Mouse (Mus musculus) embryonic facial prominence, embryonic 12.5 days (tissue): ENCODE data around the gene Ube2z. TPM values are rescaled to one million over a fixed set of nuclear protein-coding genes. Genes with fewer than 3 reads are reported as not detected.

Source experiments
- ATAC-seq: fragments of 200-750 bp; cut with Nextera tagmentation; 2 replicates; pipeline ENCODE4 v1.8.0; 2017; ENCODE audit not compliant: insufficient number of reproducible peaks, insufficient read depth, low FRiP score, low TSS enrichment
- H3K27ac ChIP-seq: fragments of 300-500 bp; sonication (generic); 2 replicates; pipeline ENCODE4 v1.5.1; 2016; ENCODE audit warnings: mild to moderate bottlenecking
- H3K27me3 ChIP-seq: fragments of 300-500 bp; sonication (generic); 2 replicates; pipeline ENCODE4 v1.6.1; 2016; ENCODE audit warnings: mild to moderate bottlenecking, moderate library complexity
- H3K36me3 ChIP-seq: fragments of 300-500 bp; sonication (generic); 2 replicates; pipeline ENCODE4 v1.6.1; 2016; ENCODE audit warnings: mild to moderate bottlenecking
- H3K4me1 ChIP-seq: fragments of 300-500 bp; sonication (generic); 2 replicates; pipeline ENCODE4 v1.6.1; 2016
- H3K4me2 ChIP-seq: fragments of 300-500 bp; sonication (generic); replicated peaks from 2 replicates; pipeline ENCODE4 v1.6.1; 2016; ENCODE audit warnings: mild to moderate bottlenecking, moderate library complexity
- H3K4me3 ChIP-seq: fragments of 300-500 bp; sonication (generic); 2 replicates; pipeline ENCODE4 v1.5.1; 2016; ENCODE audit warnings: mild to moderate bottlenecking
- H3K9ac ChIP-seq: fragments of 300-500 bp; sonication (generic); 2 replicates; pipeline ENCODE4 v1.6.1; 2016; ENCODE audit warnings: mild to moderate bottlenecking, moderate library complexity
- H3K9me3 ChIP-seq: fragments of 300-500 bp; sonication (generic); 2 replicates; pipeline ENCODE4 v1.6.1; 2016; ENCODE audit warnings: mild to moderate bottlenecking, moderate library complexity
- WGBS: fragments of 180-500 bp; shearing (Covaris S2); methylation state at CpG from one replicate; pipeline ENCODE4 v1.1.7; 2016; 5-methylcytosine and 5-hydroxymethylcytosine counted together
- polyA plus RNA-seq: library from polyadenylated mRNA; unstranded; fragments of >200 nt; fragmentation: Nextera tagmentation; extraction: Ambion mirVana; gene quantifications from 2 replicates; pipeline ENCODE4 v1.2.1, GENCODE M21; 2016

Gene Ube2z
- polyA plus RNA-seq, 1 experiment from 2014 or later, result 53.0 TPM

DNA sequence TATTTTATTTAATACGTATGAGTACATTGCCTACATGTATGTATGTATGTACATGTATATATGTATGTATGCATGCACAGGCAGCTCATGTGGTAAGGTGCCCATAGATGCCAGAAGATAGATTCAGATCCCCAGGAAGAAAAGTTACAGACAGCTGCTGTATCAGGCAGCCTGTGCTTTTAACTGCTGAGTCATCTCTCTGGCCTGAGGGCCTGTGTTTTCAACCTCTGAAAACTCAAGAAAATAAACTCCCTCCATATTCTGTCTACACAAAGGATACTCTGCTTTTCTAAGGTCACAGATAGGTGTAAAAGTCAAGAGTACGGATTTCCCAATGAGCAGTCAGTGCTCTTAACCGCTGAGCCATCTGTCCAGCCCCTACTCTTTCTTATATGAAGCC, 14.3 kb downstream of the Ube2z start:
- 95% methylated on average over 3 of the region's 3 CpGs for WGBS
- no peak overlapping the region for H3K4me3 ChIP-seq

DNA sequence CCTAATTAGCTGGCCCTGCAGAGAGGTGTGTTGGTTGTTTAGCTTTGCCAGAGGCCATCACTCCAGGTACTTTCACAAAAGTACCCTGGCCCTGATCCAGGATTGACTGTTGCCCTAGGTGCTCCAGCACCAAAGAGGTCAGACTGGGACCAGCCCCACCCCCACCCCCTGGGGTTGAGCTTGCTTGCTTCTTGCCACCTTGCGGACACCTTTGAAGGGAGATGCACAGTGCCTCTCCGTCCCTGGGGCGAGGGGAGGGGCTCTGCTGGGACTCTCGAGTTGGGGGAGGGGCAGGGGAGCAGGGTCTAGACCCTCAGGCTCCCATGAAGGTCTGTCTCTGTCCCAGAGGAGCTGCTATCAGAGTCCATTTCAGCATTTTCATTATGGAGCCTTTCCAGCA, 15.2 kb downstream of the Ube2z start:
- no peaks in the 10 kb centered on the region for H3K9me3 ChIP-seq
- no peak overlapping the region for H3K4me2 ChIP-seq
- H3K9ac ChIP-seq, result no peak overlapping the region
- no peaks in the 10 kb centered on the region for H3K4me1 ChIP-seq
- ATAC-seq, result no peak
- peaks cover 79% of the 10 kb centered on the region for H3K36me3 ChIP-seq
- H3K4me3 ChIP-seq, result no peak overlapping the region
- H3K27me3 ChIP-seq, result no peaks in the 10 kb centered on the region
- 77% methylated on average over 4 of the region's 4 CpGs for WGBS
- no peak overlapping the region for H3K27ac ChIP-seq

More for the DNA sequence above, 14.3 kb downstream of the Ube2z start:
- H3K27ac ChIP-seq, result no peak overlapping the region
- H3K4me2 ChIP-seq, result no peak overlapping the region
- H3K27me3 ChIP-seq, result no peaks in the 10 kb centered on the region
- no peak overlapping the region for H3K9ac ChIP-seq
- no peak for ATAC-seq
- no peaks in the 10 kb centered on the region for H3K9me3 ChIP-seq
- H3K4me1 ChIP-seq, result no peaks in the 10 kb centered on the region
- H3K36me3 ChIP-seq, result peaks cover 81% of the 10 kb centered on the region

DNA sequence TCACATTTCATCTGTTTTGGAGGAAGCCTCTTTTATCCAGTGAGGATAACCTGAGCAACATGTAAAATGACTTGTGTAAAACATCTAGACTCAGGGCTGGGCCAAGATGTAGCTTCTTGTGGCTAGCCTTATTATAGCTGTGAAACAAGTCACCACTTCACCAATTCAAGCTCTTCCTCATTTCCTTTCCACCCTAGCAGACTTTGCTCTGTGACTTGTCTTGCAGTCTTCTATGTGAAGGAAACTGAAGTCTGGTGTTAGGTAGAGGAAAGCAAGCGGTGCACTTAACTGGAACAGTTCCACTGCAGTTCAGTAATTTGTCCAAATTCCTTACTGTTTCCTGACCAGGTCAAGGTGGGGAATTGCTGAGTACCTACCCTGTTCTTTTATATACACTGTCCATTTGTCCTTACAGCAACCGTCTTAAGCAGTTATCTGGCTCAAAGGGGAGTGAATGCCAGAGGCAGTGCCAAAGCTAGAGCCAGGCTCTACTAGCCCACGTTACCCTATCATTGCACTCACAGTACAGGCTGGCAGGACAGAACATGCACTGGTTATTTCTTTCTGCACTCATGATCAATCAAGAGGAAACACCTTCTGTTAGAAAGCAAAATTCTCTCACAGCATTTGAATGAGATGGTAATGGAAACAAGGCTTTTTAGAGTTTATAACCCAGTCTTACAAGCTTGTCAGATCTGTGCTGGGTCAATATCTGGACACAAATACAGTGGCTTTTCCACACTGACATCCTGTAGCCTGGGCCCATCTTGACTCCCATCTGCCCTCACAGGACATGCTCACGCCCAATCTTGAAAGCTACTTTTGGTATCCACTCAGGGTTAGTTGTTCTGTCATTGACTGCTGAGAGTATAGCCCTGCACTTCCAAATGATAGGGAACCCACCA, 17.5 kb downstream of the Ube2z start:
- WGBS, result 86% methylated on average over 4 of the region's 4 CpGs
- H3K4me3 ChIP-seq, result no peak overlapping the region
- no peak overlapping the region for H3K4me2 ChIP-seq
- H3K27ac ChIP-seq, result no peak overlapping the region
- no peaks in the 10 kb centered on the region for H3K4me1 ChIP-seq
- peaks cover 66% of the 10 kb centered on the region for H3K36me3 ChIP-seq
- ATAC-seq, result no peak
- H3K9me3 ChIP-seq, result no peaks in the 10 kb centered on the region
- H3K9ac ChIP-seq, result no peak overlapping the region
- no peaks in the 10 kb centered on the region for H3K27me3 ChIP-seq

DNA sequence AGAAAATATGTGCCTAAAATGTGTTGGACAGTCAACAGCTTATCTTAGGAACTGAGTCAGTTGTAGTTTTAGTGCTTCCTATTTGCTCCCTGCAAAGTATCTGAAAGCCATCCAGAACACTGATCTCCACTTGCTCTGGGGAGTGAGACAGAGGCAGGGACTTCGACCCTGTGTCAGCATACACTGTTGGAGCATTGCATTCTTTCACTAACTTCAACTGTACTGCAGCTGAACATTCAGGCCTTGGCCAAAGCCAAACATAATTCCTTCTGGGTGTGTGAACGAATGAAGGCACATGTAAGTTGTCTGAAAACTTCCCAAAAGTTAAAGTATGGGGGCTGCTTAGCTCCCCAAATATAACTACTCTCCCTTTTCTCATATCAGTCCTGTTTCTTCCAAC, 18.4 kb downstream of the Ube2z start:
- Histone ChIP-seq H3K4me1 (no peaks in the 10 kb centered on the region), H3K27me3 (no peaks in the 10 kb centered on the region), H3K36me3 (peaks cover 58% of the 10 kb centered on the region), H3K4me3 (no peak overlapping the region), H3K9me3 (no peaks in the 10 kb centered on the region), H3K27ac (no peak overlapping the region), H3K9ac (no peak overlapping the region), H3K4me2 (no peak overlapping the region)
- WGBS, result 85% methylated on average over 2 of the region's 2 CpGs
- ATAC-seq, result no peak

DNA sequence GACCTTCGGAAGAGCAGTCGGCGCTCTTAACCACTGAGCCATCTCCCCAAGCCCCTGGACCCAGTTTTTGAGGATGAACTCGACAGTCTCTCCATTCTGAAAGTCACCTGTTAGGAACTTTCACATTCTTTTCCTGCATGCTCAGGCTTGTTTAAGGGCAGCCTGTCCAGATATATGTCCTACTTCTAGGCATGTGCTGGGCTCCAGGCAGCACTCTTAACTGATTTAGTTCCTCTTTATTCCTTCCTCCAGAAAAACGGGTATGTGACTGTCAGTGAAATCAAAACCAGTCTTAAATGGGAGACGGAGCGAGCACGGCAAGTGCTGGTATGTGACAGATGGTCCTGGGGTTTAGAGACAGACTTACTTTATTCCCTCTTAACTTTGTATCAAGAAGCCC, 19.2 kb downstream of the Ube2z start:
- Histone ChIP-seq H3K27ac (no peak overlapping the region), H3K4me3 (no peak overlapping the region), H3K9me3 (no peaks in the 10 kb centered on the region), H3K9ac (no peak overlapping the region), H3K27me3 (no peaks in the 10 kb centered on the region), H3K36me3 (peaks cover 50% of the 10 kb centered on the region), H3K4me2 (no peak overlapping the region), H3K4me1 (no peaks in the 10 kb centered on the region)
- no peak for ATAC-seq
- WGBS, result 77% methylated on average over 8 of the region's 8 CpGs

DNA sequence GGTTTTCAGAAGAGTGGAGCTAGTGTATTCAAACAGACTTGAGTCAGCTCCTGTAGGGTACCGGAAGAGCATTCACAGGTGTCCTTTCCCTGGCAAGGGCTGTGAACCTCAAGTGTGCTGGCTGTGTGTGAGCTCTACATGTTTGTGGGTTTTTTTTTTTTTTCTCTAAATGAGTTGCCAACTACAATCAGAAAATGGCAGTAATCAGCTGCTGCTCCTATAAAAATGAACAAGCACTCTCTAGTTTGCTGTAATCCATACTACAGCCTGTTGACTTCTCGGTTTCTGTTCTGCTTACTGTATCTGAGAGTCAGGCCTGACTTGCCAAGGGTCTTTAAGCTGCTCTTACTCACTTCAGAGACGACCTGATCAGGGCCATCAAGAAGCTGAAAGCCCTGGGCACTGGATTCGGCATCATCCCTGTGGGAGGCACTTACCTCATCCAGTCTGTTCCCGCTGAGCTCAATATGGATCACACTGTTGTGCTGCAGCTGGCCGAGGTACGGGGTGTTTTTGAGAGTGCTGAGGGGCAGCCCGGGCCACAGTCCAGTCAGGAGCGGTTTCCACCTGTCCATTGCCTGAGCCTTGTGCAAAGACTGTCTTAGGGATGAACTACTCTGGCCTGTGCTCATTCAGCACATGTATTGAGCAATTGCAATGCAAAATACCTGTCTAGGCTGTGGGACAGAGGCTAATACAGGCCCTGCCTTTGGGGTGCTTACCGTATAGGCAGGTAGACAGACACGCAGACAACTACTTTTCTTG, 20.2 kb downstream of the Ube2z start:
- Histone ChIP-seq H3K27me3 (no peaks in the 10 kb centered on the region), H3K36me3 (peaks cover 41% of the 10 kb centered on the region), H3K4me2 (no peak overlapping the region), H3K9ac (no peak overlapping the region), H3K4me3 (no peak overlapping the region), H3K9me3 (no peaks in the 10 kb centered on the region), H3K4me1 (no peaks in the 10 kb centered on the region), H3K27ac (no peak overlapping the region)
- WGBS, result 87% methylated on average over 11 of the region's 11 CpGs
- no peak for ATAC-seq

DNA sequence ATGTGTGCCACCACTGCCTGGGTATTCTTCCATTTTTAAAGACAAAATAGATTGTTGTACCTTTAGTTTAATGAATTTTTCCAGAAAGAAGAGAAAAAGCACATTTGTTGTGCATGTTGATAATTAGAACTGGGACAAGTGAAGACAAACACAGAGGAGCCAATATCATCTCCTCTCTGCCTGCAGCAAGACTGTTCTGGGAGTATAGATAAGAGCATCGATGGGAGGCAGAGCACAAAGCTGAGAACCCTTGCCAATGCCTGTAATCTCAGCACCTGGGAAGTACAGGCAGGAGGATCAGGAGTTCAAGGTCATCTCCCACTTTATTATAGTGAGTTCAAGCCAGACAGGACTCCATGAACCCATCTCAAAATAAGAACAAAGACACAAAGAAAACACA, 26.6 kb downstream of the Ube2z start:
- Histone ChIP-seq H3K27me3 (no peaks in the 10 kb centered on the region), H3K4me2 (no peak overlapping the region), H3K4me1 (peaks cover 10% of the 10 kb centered on the region; the same call in 1 of the 2 replicates), H3K4me3 (no peak overlapping the region), H3K36me3 (peaks cover 16% of the 10 kb centered on the region), H3K9ac (no peak overlapping the region), H3K9me3 (no peaks in the 10 kb centered on the region), H3K27ac (no peak overlapping the region)
- WGBS, result 93% methylated on average over 1 of the region's 1 CpGs
- no peak for ATAC-seq

DNA sequence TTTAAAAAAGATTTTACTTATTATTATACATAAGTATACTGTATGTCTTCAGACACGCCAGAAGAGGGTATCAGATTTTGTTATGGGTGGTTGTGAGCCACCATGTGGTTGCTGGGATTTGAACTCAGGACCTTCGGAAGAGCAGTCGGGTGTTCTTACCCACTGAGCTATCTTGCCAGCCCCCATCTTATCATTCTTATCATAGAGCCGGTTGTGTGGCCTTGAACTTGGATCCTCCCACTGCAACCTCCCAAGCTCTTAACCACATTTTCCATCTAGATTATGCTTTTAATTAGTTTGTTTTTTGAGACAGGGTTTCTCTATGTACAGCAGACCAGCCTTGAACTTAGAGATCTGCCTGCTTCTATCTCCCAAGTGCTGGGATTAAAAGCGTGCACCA, 27.7 kb downstream of the Ube2z start:
- 89% methylated on average over 5 of the region's 5 CpGs for WGBS
- Histone ChIP-seq H3K27me3 (no peaks in the 10 kb centered on the region), H3K9ac (no peak overlapping the region), H3K4me1 (peaks cover 10% of the 10 kb centered on the region; the same call in 1 of the 2 replicates), H3K4me2 (no peak overlapping the region), H3K27ac (no peak overlapping the region), H3K4me3 (no peak overlapping the region), H3K36me3 (peaks cover 11% of the 10 kb centered on the region), H3K9me3 (no peaks in the 10 kb centered on the region)
- ATAC-seq, result no peak

DNA sequence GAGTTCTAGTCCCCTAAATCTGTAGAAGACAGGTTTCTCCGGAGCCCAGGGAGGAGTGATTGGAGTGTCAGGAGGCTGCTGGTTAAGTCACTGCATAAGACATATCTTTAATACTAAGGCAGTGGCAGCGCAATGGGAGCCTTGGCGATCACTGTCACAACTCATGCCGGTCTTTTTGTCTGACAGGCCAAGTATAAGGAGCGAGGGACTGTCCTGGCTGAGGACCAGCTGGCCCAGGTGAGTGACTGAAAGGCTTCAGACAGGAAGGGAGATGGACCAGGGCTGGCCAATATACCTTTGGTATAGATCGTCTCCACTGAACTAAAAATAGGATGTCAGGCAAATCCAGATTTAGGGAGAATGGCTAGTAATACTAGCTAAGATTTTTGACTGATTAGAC, 30.1 kb downstream of the Ube2z start:
- no peaks in the 10 kb centered on the region for H3K9me3 ChIP-seq
- peak overlapping the region; percentile 70 for H3K9ac ChIP-seq
- WGBS, result 10% methylated on average over 6 of the region's 6 CpGs
- H3K4me3 ChIP-seq, result peak overlapping the region; percentile 87
- H3K4me1 ChIP-seq, result peaks cover 10% of the 10 kb centered on the region; the same call in 1 of the 2 replicates
- peak overlapping the region; percentile 97 for H3K4me2 ChIP-seq
- no peak for ATAC-seq
- 0 out of 2 replicates have a peak overlapping the region, but pooled peaks have one; percentile 64 for H3K27ac ChIP-seq
- peaks cover 11% of the 10 kb centered on the region for H3K36me3 ChIP-seq
- no peaks in the 10 kb centered on the region for H3K27me3 ChIP-seq

DNA sequence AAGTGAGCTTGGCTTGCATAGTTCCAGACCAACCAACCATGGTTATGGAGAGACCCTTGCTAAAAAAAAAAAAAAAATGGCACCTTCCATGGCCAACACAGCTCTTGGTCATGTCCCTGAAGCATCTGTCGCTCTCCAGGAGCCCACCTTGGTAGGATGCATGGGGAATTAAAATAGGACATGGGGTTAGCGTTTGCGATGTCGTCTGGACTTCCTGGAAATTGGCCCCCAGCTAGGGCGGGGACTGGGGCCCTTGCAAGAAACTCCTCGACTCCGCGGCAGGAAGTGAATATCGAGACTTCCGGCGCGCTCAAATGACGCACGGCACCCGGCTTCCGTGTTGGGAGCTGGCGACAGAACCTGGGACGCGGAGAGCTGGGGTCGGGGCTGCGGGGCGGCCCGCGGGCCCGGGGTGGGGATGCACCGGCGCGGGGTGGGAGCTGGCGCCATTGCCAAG, 30.6 kb downstream of the Ube2z start, which contains the start of gene Snf8:
TSS of gene Snf8 (plus strand) at position 290 of the 457 bp plus-strand sequence.
- H3K4me1 ChIP-seq, result peaks cover 10% of the 10 kb centered on the region; the same call in 1 of the 2 replicates
- 0 out of 2 replicates have a peak within 1 kb of the TSS, but pooled peaks have one; percentile 64 for H3K27ac ChIP-seq
- peaks cover 11% of the 10 kb centered on the region for H3K36me3 ChIP-seq
- no peaks in the 10 kb centered on the region for H3K9me3 ChIP-seq
- no peaks in the 10 kb centered on the region for H3K27me3 ChIP-seq
- WGBS, result under 1% methylated on average over 29 of the region's 29 CpGs
- peak within 1 kb of the TSS; percentile 70 for H3K9ac ChIP-seq
- peak within 1 kb of the TSS; percentile 87 for H3K4me3 ChIP-seq
- ATAC-seq, result no peak
- H3K4me2 ChIP-seq, result peak within 1 kb of the TSS; percentile 97

DNA sequence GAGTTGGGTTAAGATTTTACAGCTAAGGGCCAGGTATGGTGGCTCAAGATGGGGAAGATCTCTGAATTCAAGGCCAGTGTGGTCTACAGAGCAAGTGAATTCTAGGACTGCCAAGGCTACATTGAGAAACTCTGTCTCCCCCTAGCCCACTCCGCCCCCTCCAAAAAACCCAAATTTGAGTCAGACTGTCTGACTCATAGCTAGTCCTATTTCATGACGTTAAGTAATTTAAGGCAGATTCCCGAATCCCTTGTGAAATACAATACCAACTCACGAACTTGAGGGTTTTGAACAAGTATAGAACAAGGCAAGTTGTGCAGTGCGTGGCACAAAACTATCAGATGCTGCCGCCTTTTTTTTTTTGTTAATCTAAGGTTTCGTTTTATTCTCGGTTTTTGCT, 31.1 kb downstream of the Ube2z start:
- H3K4me3 ChIP-seq, result peak overlapping the region; percentile 87
- H3K4me2 ChIP-seq, result peak overlapping the region; percentile 97
- peaks cover under 1% of the 10 kb centered on the region; the same call in 1 of the 2 replicates for H3K27me3 ChIP-seq
- H3K27ac ChIP-seq, result no peak overlapping the region
- no peak overlapping the region for H3K9ac ChIP-seq
- WGBS, result 47% methylated on average over 8 of the region's 8 CpGs
- H3K9me3 ChIP-seq, result no peaks in the 10 kb centered on the region
- peaks cover 7% of the 10 kb centered on the region for H3K36me3 ChIP-seq
- ATAC-seq, result no peak
- H3K4me1 ChIP-seq, result peaks cover 10% of the 10 kb centered on the region; the same call in 1 of the 2 replicates
